Mouse (Mus musculus) right cerebral cortex, postnatal 14 days (tissue): ENCODE measurements at regions not wholly inside any gene's neighbourhood (a gene's known extent, or its start where the extent isn't known, plus 50 kb on each side); places are given as distances from the start of the nearest gene placed in this dataset.
"Not testable (repeated sequence)": the region's sequence is repeated elsewhere in the genome, so short reads cannot be mapped to it uniquely, and the experiment has no call there.

Experiments used
- DNase-seq: peaks from one replicate; pipeline ENCODE4 v3.0.0; 2022

GRCm38 (mm10) chr12:71535251-71535650 lies 225.6 kb downstream of the Dact1 start:
- no peak for DNase-seq

GRCm38 (mm10) chr12:71535831-71536230 lies 226.1 kb downstream of the Dact1 start:
- not testable (repeated sequence) for DNase-seq

GRCm38 (mm10) chr12:71538691-71539090 lies 229.0 kb downstream of the Dact1 start:
- no peak for DNase-seq

- DNase-seq = no peak
Observed at GRCm38 (mm10) chr12:71540279-71540678, 230.6 kb downstream of the Dact1 start.

- no peak for DNase-seq
Observed at GRCm38 (mm10) chr12:71541961-71542360, 232.3 kb downstream of the Dact1 start.

GRCm38 (mm10) chr12:71543571-71544119 lies 234.0 kb downstream of the Dact1 start:
- no peak for DNase-seq

GRCm38 (mm10) chr12:71544401-71545159 lies 234.9 kb downstream of the Dact1 start:
- no peak for DNase-seq

GRCm38 (mm10) chr12:71546523-71547265 lies 237.0 kb downstream of the Dact1 start:
- no peak for DNase-seq

- DNase-seq = peak; percentile 41
Observed at GRCm38 (mm10) chr12:71549336-71549735, 239.7 kb downstream of the Dact1 start.

- no peak for DNase-seq
Observed at GRCm38 (mm10) chr12:71554212-71554611, 244.5 kb downstream of the Dact1 start.

- no peak for DNase-seq
Observed at GRCm38 (mm10) chr12:71561259-71561658, 251.6 kb downstream of the Dact1 start.

- no peak for DNase-seq
Observed at GRCm38 (mm10) chr12:71561918-71562572, 252.4 kb downstream of the Dact1 start.

- DNase-seq = no peak
Observed at GRCm38 (mm10) chr12:71563219-71563618, 253.5 kb downstream of the Dact1 start.

GRCm38 (mm10) chr12:71566371-71566770 lies 256.7 kb downstream of the Dact1 start:
- DNase-seq = no peak

GRCm38 (mm10) chr12:71568251-71568650 lies 258.6 kb downstream of the Dact1 start:
- DNase-seq = no peak

- DNase-seq = no peak
Observed at GRCm38 (mm10) chr12:71568880-71569390, 259.3 kb downstream of the Dact1 start.

- DNase-seq = no peak
Observed at GRCm38 (mm10) chr12:71569662-71570061, 260.0 kb downstream of the Dact1 start.

GRCm38 (mm10) chr12:71570116-71570515 lies 260.4 kb downstream of the Dact1 start:
- DNase-seq = no peak

GRCm38 (mm10) chr12:71572833-71573446 lies 257.9 kb upstream of the Daam1 start:
- no peak for DNase-seq

GRCm38 (mm10) chr12:71573456-71573855 lies 257.4 kb upstream of the Daam1 start:
- DNase-seq = no peak

- no peak for DNase-seq
Observed at GRCm38 (mm10) chr12:71574685-71575084, 256.2 kb upstream of the Daam1 start.

- no peak for DNase-seq
Observed at GRCm38 (mm10) chr12:71577349-71577748, 253.5 kb upstream of the Daam1 start.

- DNase-seq = no peak
Observed at GRCm38 (mm10) chr12:71578006-71578405, 252.9 kb upstream of the Daam1 start.
